Mouse (Mus musculus): ENCODE measurements around the gene Gm20721. TPM values are rescaled to one million over a fixed set of nuclear protein-coding genes. Genes with fewer than 3 reads are reported as not detected.
A peak's percentile ranks its signal among the peaks of the same experiment; 100 is the strongest.

Gene Gm20721
- total and polyA plus RNA-seq, 3 experiments = 55.7 to 363 TPM; not detected in 1

GRCm38 (mm10) chr2:174328926-174329662 is 17.4 kb downstream of the Gm20721 start:
- TF ChIP-seq JUN (IDR thresholded peaks at IDR 0.05; ENCODE audit: insufficient read depth, low read depth, low read length) (no peak), ZMIZ1 (IDR thresholded peaks at IDR 0.05; ENCODE audit: low read depth, low read length) (no peak), MAZ (IDR thresholded peaks at IDR 0.05; ENCODE audit: low read depth, low read length) (no peak), NELFE (IDR thresholded peaks at IDR 0.05; ENCODE audit: low read depth, low read length) (no peak; the same call in 1 of the 2 replicates), ZKSCAN1 (IDR thresholded peaks at IDR 0.05; ENCODE audit: borderline replicate concordance, low read depth, low read length) (peak; percentile 79), KAT2A (IDR thresholded peaks at IDR 0.05; ENCODE audit: insufficient replicate concordance, low read length) (no peak), MEF2A (IDR thresholded peaks at IDR 0.05; ENCODE audit: borderline replicate concordance, low read depth, low read length) (no peak), CTCF (conservative IDR thresholded peaks at IDR 0.05 in 1 of 2, IDR thresholded peaks at IDR 0.05 in 1 of 2; ENCODE audit: low read depth in 2 of 2, low read length in 2 of 2) (peak in 1 of 2 experiments; percentile 6; a peak in 1 of 4 replicates), MAX (IDR thresholded peaks at IDR 0.05; ENCODE audit: low read length) (peak; percentile 24; the same call in 1 of the 2 replicates), UBTF (IDR thresholded peaks at IDR 0.05; ENCODE audit: low read depth, low read length) (0 out of 2 replicates have a peak, but pooled peaks have one; percentile 31), ZC3H11A (IDR thresholded peaks at IDR 0.05; ENCODE audit: low read depth, low read length) (no peak), MYC (IDR thresholded peaks at IDR 0.05; ENCODE audit: low read depth, low read length) (peak; percentile 41; the same call in 1 of the 2 replicates), PAX5 (IDR thresholded peaks at IDR 0.05; ENCODE audit: low read length) (no peak)
- peak overlapping the region; percentile 99; the same call in 1 of the 2 replicates for H3K9ac ChIP-seq (ENCODE audit: insufficient read depth, low read depth)
- peak overlapping the region; percentile 74 for H3K27ac ChIP-seq (ENCODE audit: insufficient read depth, low read depth)
- H3K36me3 ChIP-seq (replicated peaks in 1 of 2; ENCODE audit: control insufficient read depth in 1 of 2, insufficient read depth in 1 of 2, low read length in 1 of 2) = peaks cover 3 to 5% of the 10 kb centered on the region in 2 experiments
- peak; percentile 45 for DNase-seq (ENCODE audit: extremely low read depth)
- H3K4me1 ChIP-seq (ENCODE audit: control insufficient read depth in 1 of 2, insufficient read depth in 2 of 2) = peaks cover 5 to 27% of the 10 kb centered on the region in 2 experiments
- peak overlapping the region; percentile 37 for H3K4me2 ChIP-seq (ENCODE audit: insufficient read depth, low read depth, poor library complexity, severe bottlenecking)
- peaks cover 39% of the 10 kb centered on the region for H3K79me2 ChIP-seq (replicated peaks; ENCODE audit: control insufficient read depth, extremely low read depth, insufficient read depth, poor library complexity, severe bottlenecking)
- peaks cover 8% of the 10 kb centered on the region for H3K9me3 ChIP-seq (replicated peaks; ENCODE audit: low read length)
- in situ Hi-C loops (cut with MboI; ENCODE audit: low pct_ligation_motif_present, low pct_unique_long_range_greater_than_20kb, low sequenced_read_pairs) = no loop called here
- peak overlapping the region; percentile 54 to 94 (median 85) for H3K4me3 ChIP-seq (replicated peaks in 1 of 3; ENCODE audit: low read depth in 2 of 3, low read length in 2 of 3, poor library complexity in 1 of 3)
- no peaks in the 10 kb centered on the region for H3K27me3 ChIP-seq (replicated peaks)
- dilution Hi-C loops (cut with MboI; ENCODE audit: extremely low pct_ligation_motif_present, extremely low pct_unique_long_range_greater_than_20kb, low sequenced_read_pairs) = no loop called here

- peaks cover 8% of the 10 kb centered on the region for H3K9me3 ChIP-seq (replicated peaks; ENCODE audit: low read length)
- peak overlapping the region; percentile 55; the same call in 1 of the 2 replicates for H3K9ac ChIP-seq (ENCODE audit: insufficient read depth, low read depth)
- in situ Hi-C loops (cut with MboI; ENCODE audit: low pct_ligation_motif_present, low pct_unique_long_range_greater_than_20kb, low sequenced_read_pairs) (no loop called here), dilution Hi-C loops (cut with MboI; ENCODE audit: extremely low pct_ligation_motif_present, extremely low pct_unique_long_range_greater_than_20kb, low sequenced_read_pairs) (no loop called here)
- H3K4me3 ChIP-seq (replicated peaks in 1 of 3; ENCODE audit: low read depth in 2 of 3, low read length in 2 of 3, poor library complexity in 1 of 3) = peak overlapping the region; percentile 55 to 85 (median 58)
- peaks cover 0 to 4% of the 10 kb centered on the region in 2 experiments for H3K36me3 ChIP-seq (replicated peaks in 1 of 2; ENCODE audit: control insufficient read depth in 1 of 2, insufficient read depth in 1 of 2, low read length in 1 of 2)
- TF ChIP-seq TBP (conservative IDR thresholded peaks at IDR 0.05; ENCODE audit: low read depth, low read length) = no peak
- no peak for TF ChIP-seq JUN (IDR thresholded peaks at IDR 0.05; ENCODE audit: insufficient read depth, low read depth, low read length)
- TF ChIP-seq NELFE (IDR thresholded peaks at IDR 0.05; ENCODE audit: low read depth, low read length) = no peak
- TF ChIP-seq ZKSCAN1 (IDR thresholded peaks at IDR 0.05; ENCODE audit: borderline replicate concordance, low read depth, low read length) = no peak
- no peak for TF ChIP-seq USF1 (IDR thresholded peaks at IDR 0.05; ENCODE audit: low read depth, low read length)
- no peak; the same call in 1 of the 2 replicates for TF ChIP-seq MXI1 (IDR thresholded peaks at IDR 0.05; ENCODE audit: low read depth, low read length)
- no peak for TF ChIP-seq HCFC1 (IDR thresholded peaks at IDR 0.05; ENCODE audit: low read depth, low read length)
- no peak for TF ChIP-seq POLR2AphosphoS2 (IDR thresholded peaks at IDR 0.05; ENCODE audit: low read depth, low read length)
- no peak for TF ChIP-seq CTCF (conservative IDR thresholded peaks at IDR 0.05 in 1 of 2, IDR thresholded peaks at IDR 0.05 in 1 of 2; ENCODE audit: low read depth in 2 of 2, low read length in 2 of 2)
- TF ChIP-seq POLR2A (IDR thresholded peaks at IDR 0.05; ENCODE audit: low read depth, low read length) = no peak
- no peak for TF ChIP-seq NRF1 (IDR thresholded peaks at IDR 0.05; ENCODE audit: low read depth, low read length)
- no peak for TF ChIP-seq IRF4 (IDR thresholded peaks at IDR 0.05; ENCODE audit: low read depth, low read length)
- TF ChIP-seq ZNF384 (IDR thresholded peaks at IDR 0.05; ENCODE audit: low read depth, low read length) = no peak
- no peak for TF ChIP-seq RAD21 (IDR thresholded peaks at IDR 0.05; ENCODE audit: low read depth, low read length)
- TF ChIP-seq CHD2 (IDR thresholded peaks at IDR 0.05; ENCODE audit: low read length) = no peak
- peak overlapping the region; percentile 66 for H3K4me2 ChIP-seq (ENCODE audit: insufficient read depth, low read depth, poor library complexity, severe bottlenecking)
- peak overlapping the region; percentile 74; the same call in 1 of the 2 replicates for H3K27ac ChIP-seq (ENCODE audit: insufficient read depth, low read depth)
- H3K79me2 ChIP-seq (replicated peaks; ENCODE audit: control insufficient read depth, extremely low read depth, insufficient read depth, poor library complexity, severe bottlenecking) = peaks cover 33% of the 10 kb centered on the region
- H3K27me3 ChIP-seq (replicated peaks) = no peaks in the 10 kb centered on the region
- H3K4me1 ChIP-seq (ENCODE audit: control insufficient read depth in 1 of 2, insufficient read depth in 2 of 2) = peaks cover under 1 to 21% of the 10 kb centered on the region in 2 experiments; a peak in 3 of 4 replicates
- DNase-seq (ENCODE audit: extremely low read depth) = no peak
These were observed 18.1 kb downstream of the Gm20721 start for GRCm38 (mm10) chr2:174328358-174328905.
